Mouse (Mus musculus) midbrain, embryonic 12.5 days (tissue): ENCODE results near the gene Clcn3. TPM values are rescaled to one million over a fixed set of nuclear protein-coding genes. Genes with fewer than 3 reads are reported as not detected.

Experiments
- ATAC-seq: fragments of 200-750 bp; cut with Nextera tagmentation; 2 replicates; pipeline ENCODE4 v1.8.0; 2017; ENCODE audit warnings: low read depth, moderate TSS enrichment, moderate library complexity; ENCODE audit not compliant: low FRiP score
- H3K27ac ChIP-seq: fragments of 300-500 bp; sonication (generic); replicated peaks from 2 replicates; pipeline ENCODE4 v1.5.1; 2016; ENCODE audit warnings: mild to moderate bottlenecking
- H3K27me3 ChIP-seq: fragments of 300-500 bp; sonication (generic); 2 replicates; pipeline ENCODE4 v1.6.1; 2016; ENCODE audit warnings: mild to moderate bottlenecking
- H3K36me3 ChIP-seq: fragments of 300-500 bp; sonication (generic); 2 replicates; pipeline ENCODE4 v1.6.1; 2016
- H3K4me1 ChIP-seq: fragments of 300-500 bp; sonication (generic); 2 replicates; pipeline ENCODE4 v1.6.1; 2016
- H3K4me2 ChIP-seq: fragments of 300-500 bp; sonication (generic); replicated peaks from 2 replicates; pipeline ENCODE4 v1.6.1; 2016; ENCODE audit warnings: mild to moderate bottlenecking, moderate library complexity
- H3K4me3 ChIP-seq: fragments of 300-500 bp; sonication (generic); 2 replicates; pipeline ENCODE4 v1.5.1; 2016; ENCODE audit warnings: mild to moderate bottlenecking
- H3K9ac ChIP-seq: fragments of 300-500 bp; sonication (generic); replicated peaks from 2 replicates; pipeline ENCODE4 v1.6.1; 2016; ENCODE audit warnings: mild to moderate bottlenecking, moderate library complexity
- H3K9me3 ChIP-seq: fragments of 300-500 bp; sonication (generic); 2 replicates; pipeline ENCODE4 v1.6.1; 2016; ENCODE audit warnings: mild to moderate bottlenecking
- whole genome bisulfite sequencing: fragments of 180-500 bp; shearing (Covaris S2); methylation state at CpG from one replicate; pipeline ENCODE4 v1.1.7; 2016; 5-methylcytosine and 5-hydroxymethylcytosine counted together
- polyA plus RNA-seq: library from polyadenylated mRNA; unstranded; fragments of >200 nt; fragmentation: Nextera tagmentation; extraction: Ambion mirVana; gene quantifications from 2 replicates; pipeline ENCODE4 v1.2.1, GENCODE M21; 2016

The Clcn3 gene
- polyA plus RNA-seq, 1 experiment from 2014 or later, result 47.9 TPM

DNA sequence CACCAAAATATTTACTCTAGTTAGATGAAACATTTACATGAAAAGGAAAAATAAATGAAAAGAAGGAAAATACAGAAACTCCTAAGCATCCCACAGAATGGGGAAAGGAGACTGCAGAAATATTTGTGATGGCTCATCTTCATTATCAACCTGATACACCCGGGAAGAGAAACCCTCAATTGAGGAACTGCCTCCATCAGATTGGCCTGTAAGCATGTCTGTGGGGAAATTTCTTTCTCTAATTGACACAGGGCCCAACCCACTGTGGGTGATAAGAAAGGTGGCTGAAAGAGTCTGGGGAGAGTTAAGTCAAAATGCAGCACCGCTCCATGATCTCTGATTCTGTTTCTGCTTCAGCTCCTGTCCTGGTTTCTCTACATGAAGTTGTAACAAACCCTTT lies 9.7 kb downstream of the Clcn3 start:
- Histone ChIP-seq H3K27me3 (no peaks in the 10 kb centered on the region), H3K36me3 (no peaks in the 10 kb centered on the region), H3K4me2 (no peak overlapping the region), H3K4me1 (peaks cover 4% of the 10 kb centered on the region; the same call in 1 of the 2 replicates), H3K9ac (no peak overlapping the region), H3K27ac (no peak overlapping the region), H3K9me3 (no peaks in the 10 kb centered on the region), H3K4me3 (no peak overlapping the region)
- ATAC-seq, result no peak
- WGBS, result 87% methylated on average over 2 of the region's 2 CpGs

DNA sequence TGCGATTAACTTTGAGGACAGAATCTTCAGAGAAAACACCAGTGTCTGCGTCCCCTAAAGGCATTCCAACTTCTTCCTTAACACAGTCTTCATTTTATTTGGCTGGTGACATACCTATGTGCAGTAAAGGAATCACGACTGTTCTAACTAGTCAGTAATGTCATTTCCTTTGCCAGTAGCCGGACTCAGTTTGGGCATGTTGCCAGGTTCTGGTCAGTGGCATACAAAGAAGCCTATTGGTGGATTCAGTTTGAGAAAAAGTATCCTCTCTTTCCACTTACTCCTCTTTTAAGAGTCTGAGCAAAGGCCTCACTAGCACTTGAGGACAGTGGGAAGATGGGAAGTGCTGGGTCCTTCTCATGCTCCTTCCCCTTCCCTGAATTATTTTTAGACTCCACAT lies 11.3 kb downstream of the Clcn3 start:
- Histone ChIP-seq H3K27ac (no peak overlapping the region), H3K36me3 (no peaks in the 10 kb centered on the region), H3K4me2 (no peak overlapping the region), H3K27me3 (no peaks in the 10 kb centered on the region), H3K4me1 (peaks cover 4% of the 10 kb centered on the region; the same call in 1 of the 2 replicates), H3K4me3 (no peak overlapping the region), H3K9me3 (no peaks in the 10 kb centered on the region), H3K9ac (no peak overlapping the region)
- ATAC-seq, result no peak
- WGBS, result 75% methylated on average over 4 of the region's 4 CpGs

DNA sequence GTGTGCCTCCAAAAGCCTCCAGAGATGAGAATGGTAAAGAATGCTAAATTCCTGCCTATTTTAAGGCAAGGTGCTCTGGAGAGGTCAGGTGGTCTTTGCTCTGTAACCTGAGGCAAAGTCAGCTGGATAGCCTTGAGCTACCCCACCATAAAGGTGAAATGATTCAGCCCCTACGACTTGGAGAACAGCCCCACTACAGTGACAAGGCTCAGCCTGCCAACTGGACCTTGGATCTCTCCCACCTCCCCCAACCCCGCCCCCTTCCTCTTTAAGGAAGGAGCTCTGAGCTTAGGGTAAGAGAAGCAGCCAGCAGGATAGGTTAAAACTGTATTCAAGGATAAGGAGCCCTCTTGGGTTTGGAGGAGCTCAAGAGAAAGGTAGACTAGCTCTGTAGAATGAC lies 14.0 kb downstream of the Clcn3 start:
- 52% methylated on average over 2 of the region's 2 CpGs for WGBS
- H3K9me3 ChIP-seq, result no peaks in the 10 kb centered on the region
- H3K9ac ChIP-seq, result no peak overlapping the region
- no peak overlapping the region for H3K4me3 ChIP-seq
- peaks cover 4% of the 10 kb centered on the region; the same call in 1 of the 2 replicates for H3K4me1 ChIP-seq
- no peaks in the 10 kb centered on the region for H3K36me3 ChIP-seq
- ATAC-seq, result no peak
- no peak overlapping the region for H3K27ac ChIP-seq
- H3K27me3 ChIP-seq, result no peaks in the 10 kb centered on the region
- no peak overlapping the region for H3K4me2 ChIP-seq

DNA sequence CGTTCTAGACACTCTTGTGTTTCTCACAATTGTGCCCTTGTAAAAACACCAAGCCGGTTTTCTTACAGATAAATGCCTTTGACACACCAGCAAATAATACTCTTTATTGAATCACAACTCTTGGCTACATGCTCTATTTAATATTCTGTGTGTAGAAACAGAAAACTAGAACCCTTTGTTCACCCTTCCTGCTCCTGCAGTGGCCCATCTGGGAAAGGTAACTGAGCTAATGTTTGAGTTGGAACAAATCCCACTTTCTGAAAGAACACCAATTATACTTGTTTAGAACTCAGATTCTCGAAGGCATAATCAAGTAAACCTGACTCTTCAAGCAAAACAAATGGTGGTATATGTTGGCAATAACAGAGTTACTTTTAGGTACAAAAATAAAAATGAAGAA lies 17.4 kb downstream of the Clcn3 start:
- Histone ChIP-seq H3K4me1 (no peaks in the 10 kb centered on the region), H3K4me3 (no peak overlapping the region), H3K9ac (no peak overlapping the region), H3K4me2 (no peak overlapping the region), H3K9me3 (no peaks in the 10 kb centered on the region), H3K27me3 (no peaks in the 10 kb centered on the region), H3K36me3 (no peaks in the 10 kb centered on the region), H3K27ac (no peak overlapping the region)
- no peak for ATAC-seq
- 74% methylated on average over 3 of the region's 3 CpGs for WGBS

DNA sequence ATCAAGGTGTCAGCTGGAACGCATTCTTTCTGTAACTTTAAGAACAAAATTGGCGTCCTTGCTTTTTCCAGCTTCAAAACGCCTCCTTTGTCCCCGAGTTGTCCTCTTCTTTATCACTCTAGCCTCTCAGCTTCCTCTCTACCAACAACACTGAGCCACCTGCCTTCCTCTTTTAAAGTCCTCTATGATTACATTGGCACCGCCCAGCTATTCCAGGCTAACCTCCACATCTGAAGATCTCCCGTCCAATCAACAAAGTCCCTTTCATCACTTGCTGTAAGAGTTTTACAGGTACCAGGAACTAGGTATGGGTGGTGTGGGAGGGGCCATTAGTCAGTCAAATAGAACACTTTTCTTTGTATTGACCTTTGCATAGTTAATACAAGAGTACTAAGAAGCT lies 17.8 kb downstream of the Clcn3 start:
- Histone ChIP-seq H3K27me3 (no peaks in the 10 kb centered on the region), H3K4me3 (no peak overlapping the region), H3K4me1 (no peaks in the 10 kb centered on the region), H3K27ac (no peak overlapping the region), H3K4me2 (no peak overlapping the region), H3K9ac (no peak overlapping the region), H3K36me3 (no peaks in the 10 kb centered on the region), H3K9me3 (no peaks in the 10 kb centered on the region)
- WGBS, result 72% methylated on average over 6 of the region's 6 CpGs
- no peak for ATAC-seq

DNA sequence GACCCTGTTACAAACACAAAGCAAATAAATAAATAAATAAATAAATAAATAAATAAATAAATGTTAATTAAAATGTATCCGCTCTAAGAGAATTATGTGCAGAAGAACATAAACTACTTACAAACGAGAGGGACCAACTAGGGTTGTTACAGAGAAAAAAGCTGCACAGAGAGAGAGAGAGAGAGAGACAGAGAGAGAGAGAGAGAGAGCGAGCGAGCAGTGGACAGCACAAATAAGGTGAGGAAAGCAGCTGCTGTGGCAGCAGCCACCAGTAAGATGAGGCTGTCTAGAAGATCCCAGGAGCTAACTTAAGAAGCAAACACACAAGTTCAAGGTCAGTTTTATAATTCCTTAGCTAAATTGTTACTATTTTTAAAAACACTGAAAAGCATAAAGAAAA lies 18.6 kb downstream of the Clcn3 start:
- Histone ChIP-seq H3K9ac (no peak overlapping the region), H3K9me3 (no peaks in the 10 kb centered on the region), H3K4me1 (no peaks in the 10 kb centered on the region), H3K4me3 (no peak overlapping the region), H3K4me2 (no peak overlapping the region), H3K27me3 (no peaks in the 10 kb centered on the region), H3K36me3 (no peaks in the 10 kb centered on the region), H3K27ac (no peak overlapping the region)
- ATAC-seq, result no peak
- 83% methylated on average over 4 of the region's 4 CpGs for WGBS

DNA sequence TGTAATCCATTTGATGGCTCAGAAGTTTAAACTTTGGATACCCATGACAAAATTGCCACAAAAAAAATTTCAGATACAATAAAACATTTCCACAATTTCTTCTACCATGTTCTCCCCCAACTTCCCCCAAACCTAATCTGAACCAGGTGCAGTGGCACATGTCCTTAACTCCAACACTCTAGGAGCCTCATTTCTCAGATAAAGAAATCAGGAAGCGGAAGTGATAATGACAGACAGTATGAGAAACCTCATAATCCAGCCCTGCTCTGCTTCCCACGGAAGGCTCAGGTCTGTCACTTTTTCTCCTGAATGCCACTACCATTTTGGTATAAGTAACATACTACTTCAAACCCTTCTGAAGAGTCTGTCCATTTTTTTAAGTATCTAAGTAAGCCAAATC lies 19.2 kb downstream of the Clcn3 start:
- 70% methylated on average over 2 of the region's 2 CpGs for WGBS
- ATAC-seq, result no peak
- H3K27me3 ChIP-seq, result no peaks in the 10 kb centered on the region

DNA sequence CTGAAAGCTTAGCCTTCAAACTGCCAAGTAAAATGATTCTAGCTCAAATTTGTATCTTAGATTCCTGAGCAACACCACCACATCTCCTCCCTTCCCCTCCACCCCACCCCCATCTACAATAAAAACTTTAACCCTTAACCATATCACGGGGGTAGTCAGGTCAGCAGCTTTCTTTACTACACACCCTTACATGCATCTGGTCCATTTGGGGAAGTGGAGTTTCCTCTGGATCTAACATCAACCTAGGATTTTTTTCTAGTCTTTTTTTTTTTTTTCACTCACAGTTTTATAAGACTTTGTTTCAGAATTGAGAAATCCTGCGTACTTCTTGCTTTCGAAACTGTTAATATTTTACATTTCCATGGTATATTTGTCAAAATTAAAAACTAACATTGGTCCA lies 20.3 kb downstream of the Clcn3 start:
- Histone ChIP-seq H3K27me3 (no peaks in the 10 kb centered on the region), H3K9me3 (no peaks in the 10 kb centered on the region), H3K36me3 (no peaks in the 10 kb centered on the region), H3K4me2 (no peak overlapping the region), H3K9ac (no peak overlapping the region), H3K4me1 (no peaks in the 10 kb centered on the region), H3K4me3 (no peak overlapping the region), H3K27ac (no peak overlapping the region)
- 92% methylated on average over 3 of the region's 3 CpGs for WGBS
- no peak for ATAC-seq

More for the DNA sequence above, 19.2 kb downstream of the Clcn3 start:
- Histone ChIP-seq H3K36me3 (no peaks in the 10 kb centered on the region), H3K27ac (no peak overlapping the region), H3K4me3 (no peak overlapping the region), H3K9me3 (no peaks in the 10 kb centered on the region), H3K4me2 (no peak overlapping the region), H3K4me1 (no peaks in the 10 kb centered on the region), H3K9ac (no peak overlapping the region)

DNA sequence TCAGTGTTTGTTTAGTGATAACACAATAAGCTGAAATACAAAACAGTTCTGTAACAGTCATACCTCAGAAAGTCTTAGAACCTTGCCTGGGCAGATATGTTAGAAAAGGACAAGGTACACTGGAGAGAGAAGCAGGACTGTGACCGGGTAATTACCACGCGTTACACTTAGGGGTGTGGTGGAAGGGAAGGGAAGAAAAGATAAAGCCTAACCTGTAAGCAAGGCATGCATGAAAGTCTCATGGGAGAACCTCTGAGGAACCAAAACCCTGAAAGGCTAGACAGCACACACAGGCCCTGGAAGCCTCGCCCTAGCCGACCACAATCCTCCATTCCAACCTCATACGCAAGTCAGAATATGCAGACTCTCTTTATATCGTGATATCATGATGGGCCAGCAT lies 26.3 kb downstream of the Clcn3 start:
- WGBS, result 93% methylated on average over 7 of the region's 7 CpGs
- no peaks in the 10 kb centered on the region for H3K9me3 ChIP-seq
- no peak overlapping the region for H3K27ac ChIP-seq
- H3K4me1 ChIP-seq, result peaks cover 8% of the 10 kb centered on the region
- ATAC-seq, result no peak
- no peak overlapping the region for H3K4me2 ChIP-seq
- H3K36me3 ChIP-seq, result no peaks in the 10 kb centered on the region
- no peak overlapping the region for H3K4me3 ChIP-seq
- H3K9ac ChIP-seq, result no peak overlapping the region
- H3K27me3 ChIP-seq, result no peaks in the 10 kb centered on the region

DNA sequence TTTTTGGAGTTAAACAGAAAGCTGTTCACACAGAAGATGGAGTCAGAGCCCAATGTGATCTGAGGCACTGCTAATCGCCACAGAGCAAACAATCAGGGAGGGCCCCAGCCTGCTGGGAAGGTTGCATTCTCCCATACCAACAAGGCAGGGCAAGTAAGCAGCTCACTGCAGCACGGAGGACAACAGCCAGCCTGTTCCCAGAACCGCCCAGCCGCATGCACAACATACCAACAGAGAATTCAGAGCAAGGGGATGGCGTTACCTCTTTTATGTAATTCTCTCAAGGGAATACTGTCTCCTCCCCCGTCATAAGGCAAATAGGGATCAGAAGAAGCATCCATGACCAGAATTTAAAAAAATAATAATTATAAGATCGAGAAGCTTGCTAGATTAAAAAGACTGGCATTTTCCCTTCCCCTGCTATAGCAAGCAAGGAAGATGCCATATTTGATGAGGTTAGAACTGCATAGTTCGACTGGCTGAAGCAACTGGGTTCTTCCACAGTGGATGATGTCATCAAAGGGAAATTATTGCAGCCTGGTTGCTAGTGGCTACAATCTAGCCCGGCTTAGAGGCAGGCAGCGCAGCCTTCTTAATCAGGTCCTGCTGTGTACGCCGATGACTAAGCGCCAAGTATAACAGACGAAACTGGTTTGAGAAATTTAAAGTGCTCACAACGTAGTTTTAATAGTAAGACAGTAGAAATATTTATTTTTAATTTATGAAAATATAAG lies 28.7 kb downstream of the Clcn3 start:
- Histone ChIP-seq H3K4me2 (peak overlapping the region; percentile 54), H3K4me1 (peaks cover 19% of the 10 kb centered on the region), H3K36me3 (no peaks in the 10 kb centered on the region), H3K9ac (peak overlapping the region; percentile 51), H3K27ac (peak overlapping the region; percentile 95), H3K9me3 (no peaks in the 10 kb centered on the region), H3K4me3 (peak overlapping the region; percentile 46), H3K27me3 (no peaks in the 10 kb centered on the region)
- WGBS, result 1% methylated on average over 15 of the region's 15 CpGs
- peak; percentile 98 for ATAC-seq

DNA sequence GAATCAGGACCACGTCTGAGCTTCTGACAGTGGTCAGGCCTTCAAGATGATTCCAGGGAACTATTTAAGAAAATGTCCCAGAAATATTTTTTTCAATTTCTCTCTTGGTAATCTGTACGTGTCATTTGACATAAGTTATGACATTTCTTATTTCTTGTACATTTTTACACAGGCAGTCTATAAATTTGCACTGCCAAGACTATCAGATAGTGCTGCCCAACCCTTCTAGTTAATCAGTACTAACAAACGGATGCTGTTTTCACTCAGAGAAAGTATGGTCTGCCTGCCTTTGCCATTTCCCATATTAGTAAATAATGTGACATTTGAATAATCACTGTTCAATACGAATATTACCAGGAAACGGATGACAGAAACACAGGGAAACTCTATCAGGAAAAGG lies 30.3 kb downstream of the Clcn3 start:
- H3K4me1 ChIP-seq, result peaks cover 19% of the 10 kb centered on the region
- no peak overlapping the region for H3K27ac ChIP-seq
- H3K9me3 ChIP-seq, result no peaks in the 10 kb centered on the region
- 0 out of 2 replicates have a peak overlapping the region, but pooled peaks have one; percentile 12 for H3K4me3 ChIP-seq
- peak overlapping the region; percentile 41 for H3K4me2 ChIP-seq
- no peak overlapping the region for H3K9ac ChIP-seq
- H3K36me3 ChIP-seq, result no peaks in the 10 kb centered on the region
- H3K27me3 ChIP-seq, result no peaks in the 10 kb centered on the region
- ATAC-seq, result no peak
- WGBS, result 44% methylated on average over 5 of the region's 5 CpGs

DNA sequence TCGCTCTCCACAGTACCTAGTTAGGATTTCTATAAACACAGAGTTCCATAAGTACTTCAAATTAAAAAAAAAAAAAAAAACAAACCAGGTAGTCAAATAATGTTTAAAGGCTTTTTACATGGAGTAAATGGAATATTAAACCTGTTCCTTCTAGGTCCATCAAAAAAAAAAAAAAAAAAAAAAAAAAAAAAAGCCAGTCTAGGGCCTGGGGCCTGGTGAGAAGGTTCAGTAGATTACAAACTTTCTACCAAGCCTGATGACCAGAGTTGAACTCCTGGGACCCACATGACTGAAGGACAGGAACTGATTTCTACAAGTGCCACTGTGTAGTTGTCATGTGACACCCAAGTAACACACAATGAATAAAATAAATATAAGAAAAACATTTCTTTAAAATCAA lies 31.3 kb downstream of the Clcn3 start:
- 97% methylated on average over 1 of the region's 1 CpGs for WGBS
- Histone ChIP-seq H3K4me3 (no peak overlapping the region), H3K4me2 (no peak overlapping the region), H3K36me3 (no peaks in the 10 kb centered on the region), H3K9ac (no peak overlapping the region), H3K4me1 (peaks cover 19% of the 10 kb centered on the region), H3K27ac (no peak overlapping the region), H3K9me3 (no peaks in the 10 kb centered on the region), H3K27me3 (no peaks in the 10 kb centered on the region)
- no peak for ATAC-seq

DNA sequence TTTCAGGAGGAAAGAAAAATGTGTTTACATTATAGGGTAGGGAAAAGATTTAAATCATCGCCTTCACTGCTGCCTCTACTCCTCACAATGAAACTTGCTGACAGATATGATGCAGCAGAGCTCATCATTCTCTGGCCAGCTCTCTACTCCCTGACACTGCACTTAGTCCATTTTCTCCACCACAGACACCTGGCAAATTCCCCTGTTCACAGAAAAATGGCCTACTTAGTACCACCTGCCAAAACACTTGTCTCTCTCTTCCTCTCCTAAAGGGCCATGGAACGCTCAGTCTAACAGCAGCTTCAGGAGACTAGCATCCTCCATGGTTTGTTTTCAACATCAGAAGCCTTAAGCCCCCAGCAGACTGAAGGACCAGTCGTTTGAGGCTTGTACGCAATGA lies 31.8 kb downstream of the Clcn3 start:
- no peak overlapping the region for H3K9ac ChIP-seq
- H3K27me3 ChIP-seq, result no peaks in the 10 kb centered on the region
- no peak overlapping the region for H3K4me3 ChIP-seq
- H3K4me1 ChIP-seq, result peaks cover 19% of the 10 kb centered on the region
- H3K9me3 ChIP-seq, result no peaks in the 10 kb centered on the region
- no peak overlapping the region for H3K27ac ChIP-seq
- no peaks in the 10 kb centered on the region for H3K36me3 ChIP-seq
- ATAC-seq, result no peak
- WGBS, result 65% methylated on average over 4 of the region's 4 CpGs
- no peak overlapping the region for H3K4me2 ChIP-seq
